Mouse (Mus musculus): ENCODE data around the gene Spa17. TPM values are rescaled to one million over a fixed set of nuclear protein-coding genes. Genes with fewer than 3 reads are reported as not detected.

Gene Spa17
- polyA plus RNA-seq, 1 experiment = 0.47 TPM

DNA sequence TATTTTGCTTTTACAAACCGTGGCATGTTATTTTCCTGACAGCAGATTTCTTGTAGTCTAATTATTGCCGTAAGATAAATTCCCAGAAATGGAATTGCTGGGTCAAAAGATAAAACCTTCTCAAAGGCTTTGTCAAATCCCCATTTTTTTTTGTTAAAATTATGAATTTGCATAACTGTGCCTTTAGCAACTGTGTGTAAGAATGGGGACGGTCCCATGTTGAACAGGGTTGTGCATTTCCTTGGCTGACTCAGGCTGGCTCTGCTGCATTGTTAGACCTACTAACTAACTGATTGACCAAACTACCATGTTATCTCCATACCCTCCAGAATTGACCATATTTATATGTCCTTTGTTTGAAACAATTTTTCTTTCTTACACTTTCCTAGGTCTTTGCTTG, 20.7 kb upstream of the Spa17 start:
- 96% methylated on average over 3 of the region's 3 CpGs for WGBS

DNA sequence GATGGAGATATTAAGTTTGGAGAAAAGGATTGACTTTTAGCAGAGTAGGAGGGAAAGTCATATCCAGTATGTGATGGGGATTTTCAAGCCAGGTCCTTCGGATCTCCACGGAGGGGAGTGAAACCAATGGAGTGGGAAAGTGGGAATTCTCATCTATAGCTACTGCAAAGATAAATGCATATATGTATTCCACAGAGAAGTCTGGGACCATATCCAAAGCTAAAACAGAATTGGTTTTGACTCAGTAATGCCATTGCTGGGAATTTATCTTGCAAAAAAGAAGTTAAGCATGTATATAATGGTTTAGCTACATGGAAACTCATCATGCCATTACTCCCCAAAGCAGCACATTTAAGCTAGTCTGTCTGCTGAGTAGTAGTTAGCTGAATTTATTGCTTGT, 18.8 kb upstream of the Spa17 start:
- peaks cover 4% of the 10 kb centered on the region; the same call in 1 of the 2 replicates for H3K36me3 ChIP-seq (ENCODE audit: control insufficient read depth, insufficient read depth, low read length)
- H3K27me3 ChIP-seq (ENCODE audit: control insufficient read depth, insufficient read depth, low read length) = no peaks in the 10 kb centered on the region
- DNase-seq = no peak
- no peak overlapping the region for H3K4me3 ChIP-seq (ENCODE audit: control insufficient read depth, insufficient read depth, low read length)
- 98% methylated on average over 2 of the region's 2 CpGs for WGBS
- no peak overlapping the region for H3K27ac ChIP-seq (ENCODE audit: control insufficient read depth, insufficient read depth, low read length)
- no peaks in the 10 kb centered on the region for H3K4me1 ChIP-seq (replicated peaks; ENCODE audit: control insufficient read depth, insufficient read depth, low read length)
- TF ChIP-seq CTCF (IDR thresholded peaks at IDR 0.05; ENCODE audit: borderline replicate concordance, control insufficient read depth, extremely low read depth, insufficient read depth, low read length, poor library complexity) (no peak), POLR2A (IDR thresholded peaks at IDR 0.05; ENCODE audit: control insufficient read depth, extremely low read depth, insufficient read depth, low read length, poor library complexity) (no peak)

More for the DNA sequence above, 20.7 kb upstream of the Spa17 start:
- TF ChIP-seq POLR2A (IDR thresholded peaks at IDR 0.05; ENCODE audit: control insufficient read depth, extremely low read depth, insufficient read depth, low read length, poor library complexity) (no peak), CTCF (IDR thresholded peaks at IDR 0.05; ENCODE audit: borderline replicate concordance, control insufficient read depth, extremely low read depth, insufficient read depth, low read length, poor library complexity) (no peak)
- no peak overlapping the region for H3K4me3 ChIP-seq (ENCODE audit: control insufficient read depth, insufficient read depth, low read length)
- no peaks in the 10 kb centered on the region for H3K4me1 ChIP-seq (replicated peaks; ENCODE audit: control insufficient read depth, insufficient read depth, low read length)
- peaks cover 4% of the 10 kb centered on the region; the same call in 1 of the 2 replicates for H3K36me3 ChIP-seq (ENCODE audit: control insufficient read depth, insufficient read depth, low read length)
- no peak for DNase-seq
- no peaks in the 10 kb centered on the region for H3K27me3 ChIP-seq (ENCODE audit: control insufficient read depth, insufficient read depth, low read length)
- no peak overlapping the region for H3K27ac ChIP-seq (ENCODE audit: control insufficient read depth, insufficient read depth, low read length)

DNA sequence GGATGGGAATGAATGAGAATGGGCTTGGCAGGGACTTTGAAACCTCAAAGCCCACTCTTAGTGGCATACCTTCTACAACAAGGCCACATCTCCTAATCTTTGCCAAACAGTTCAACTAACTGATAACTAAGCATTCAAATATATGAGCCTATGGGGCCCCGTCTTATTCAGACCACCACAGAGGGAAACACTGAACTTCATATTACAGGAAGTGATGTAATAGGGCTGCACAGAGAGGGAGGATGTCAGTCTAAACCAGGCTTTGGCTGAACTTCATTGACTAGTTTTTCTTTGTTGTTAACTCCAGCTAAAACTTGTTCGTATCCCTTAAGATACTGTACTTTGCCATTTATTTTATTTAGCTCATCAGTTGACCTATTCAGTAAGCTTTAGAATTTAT, 16.4 kb upstream of the Spa17 start:
- peaks cover 4% of the 10 kb centered on the region; the same call in 1 of the 2 replicates for H3K36me3 ChIP-seq (ENCODE audit: control insufficient read depth, insufficient read depth, low read length)
- no peak overlapping the region for H3K27ac ChIP-seq (ENCODE audit: control insufficient read depth, insufficient read depth, low read length)
- no peak overlapping the region for H3K4me3 ChIP-seq (ENCODE audit: control insufficient read depth, insufficient read depth, low read length)
- H3K4me1 ChIP-seq (replicated peaks; ENCODE audit: control insufficient read depth, insufficient read depth, low read length) = no peaks in the 10 kb centered on the region
- TF ChIP-seq POLR2A (IDR thresholded peaks at IDR 0.05; ENCODE audit: control insufficient read depth, extremely low read depth, insufficient read depth, low read length, poor library complexity) (no peak), CTCF (IDR thresholded peaks at IDR 0.05; ENCODE audit: borderline replicate concordance, control insufficient read depth, extremely low read depth, insufficient read depth, low read length, poor library complexity) (no peak)
- DNase-seq = no peak
- 77% methylated on average over 2 of the region's 2 CpGs for WGBS
- no peaks in the 10 kb centered on the region for H3K27me3 ChIP-seq (ENCODE audit: control insufficient read depth, insufficient read depth, low read length)

DNA sequence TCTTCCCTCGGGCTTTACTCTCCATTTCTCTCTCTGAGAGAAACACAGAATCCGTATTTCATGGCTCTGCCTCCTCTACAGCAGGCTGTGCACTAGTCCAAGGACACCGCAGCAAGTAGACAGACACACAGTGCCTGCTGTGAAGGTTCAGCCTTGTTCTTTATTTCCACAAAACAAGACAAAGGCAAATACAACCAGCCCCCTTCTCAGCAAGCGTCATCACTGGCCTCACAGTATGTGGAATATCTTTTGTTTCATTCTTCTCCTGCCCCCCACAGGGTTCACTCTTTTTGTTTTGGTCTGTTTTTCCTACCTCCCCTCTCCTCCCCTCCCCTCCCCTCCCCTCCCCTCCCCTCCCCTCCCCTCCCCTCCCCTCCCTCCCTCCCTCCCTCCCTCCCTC, 15.1 kb upstream of the Spa17 start:
- Histone ChIP-seq H3K4me3 (ENCODE audit: control insufficient read depth, insufficient read depth, low read length) (no peak overlapping the region), H3K36me3 (ENCODE audit: control insufficient read depth, insufficient read depth, low read length) (peaks cover 4% of the 10 kb centered on the region; the same call in 1 of the 2 replicates)
- 96% methylated on average over 4 of the region's 4 CpGs for WGBS

DNA sequence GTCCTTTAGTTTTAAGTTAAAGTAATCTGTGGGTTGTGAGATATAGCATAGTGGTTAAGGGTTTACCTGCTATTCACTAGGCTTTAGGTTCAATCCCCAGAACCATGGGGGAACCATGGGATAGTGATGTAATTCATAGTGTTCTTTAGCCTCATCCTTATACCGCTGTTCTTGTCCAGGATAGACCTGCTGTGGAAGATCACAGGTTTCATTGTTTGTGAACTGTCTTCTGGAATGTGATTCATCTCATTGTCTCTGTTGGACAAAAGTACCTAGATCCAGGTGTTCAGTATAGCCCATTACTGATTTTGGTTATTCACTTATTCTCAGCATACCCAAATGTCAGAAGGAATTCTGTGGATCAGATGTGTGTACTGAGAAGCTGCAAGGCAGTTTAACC, 13.7 kb upstream of the Spa17 start:
- Histone ChIP-seq H3K36me3 (ENCODE audit: control insufficient read depth, insufficient read depth, low read length) (no peaks in the 10 kb centered on the region), H3K4me3 (ENCODE audit: control insufficient read depth, insufficient read depth, low read length) (no peak overlapping the region), H3K27me3 (ENCODE audit: control insufficient read depth, insufficient read depth, low read length) (no peaks in the 10 kb centered on the region), H3K27ac (ENCODE audit: control insufficient read depth, insufficient read depth, low read length) (no peak overlapping the region), H3K4me1 (replicated peaks; ENCODE audit: control insufficient read depth, insufficient read depth, low read length) (no peaks in the 10 kb centered on the region)
- WGBS = 94% methylated on average over 1 of the region's 1 CpGs
- TF ChIP-seq CTCF (IDR thresholded peaks at IDR 0.05; ENCODE audit: borderline replicate concordance, control insufficient read depth, extremely low read depth, insufficient read depth, low read length, poor library complexity) = no peak
- no peak for TF ChIP-seq POLR2A (IDR thresholded peaks at IDR 0.05; ENCODE audit: control insufficient read depth, extremely low read depth, insufficient read depth, low read length, poor library complexity)
- DNase-seq = no peak

More for the DNA sequence above, 15.1 kb upstream of the Spa17 start:
- Histone ChIP-seq H3K27ac (ENCODE audit: control insufficient read depth, insufficient read depth, low read length) (no peak overlapping the region), H3K4me1 (replicated peaks; ENCODE audit: control insufficient read depth, insufficient read depth, low read length) (no peaks in the 10 kb centered on the region), H3K27me3 (ENCODE audit: control insufficient read depth, insufficient read depth, low read length) (no peaks in the 10 kb centered on the region)
- no peak for TF ChIP-seq POLR2A (IDR thresholded peaks at IDR 0.05; ENCODE audit: control insufficient read depth, extremely low read depth, insufficient read depth, low read length, poor library complexity)
- no peak for TF ChIP-seq CTCF (IDR thresholded peaks at IDR 0.05; ENCODE audit: borderline replicate concordance, control insufficient read depth, extremely low read depth, insufficient read depth, low read length, poor library complexity)
- DNase-seq = no peak

DNA sequence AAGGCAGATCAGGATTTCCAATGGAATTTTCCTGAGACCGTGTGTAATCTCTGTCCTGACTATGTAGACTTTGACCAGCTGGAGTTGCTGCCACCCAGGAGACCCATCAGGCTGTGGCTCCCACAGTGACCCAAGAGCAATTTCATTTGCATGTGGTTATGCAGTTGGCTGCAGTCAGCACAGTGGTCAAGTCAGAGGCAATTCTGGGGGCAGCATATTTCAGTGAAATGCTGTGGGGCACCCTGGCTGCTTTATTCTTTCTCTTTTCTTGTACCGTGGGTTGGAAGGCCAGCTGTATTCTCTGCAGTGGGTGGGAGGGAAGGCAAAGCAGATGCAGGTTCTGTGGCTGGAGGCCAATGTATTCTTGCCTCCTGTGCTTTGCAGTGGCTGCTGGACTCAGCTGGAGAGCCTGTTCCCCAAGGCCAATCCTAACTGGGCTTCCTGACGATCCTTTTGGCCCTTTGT, 12.6 kb upstream of the Spa17 start:
- Histone ChIP-seq H3K36me3 (ENCODE audit: control insufficient read depth, insufficient read depth, low read length) (no peaks in the 10 kb centered on the region), H3K4me1 (replicated peaks; ENCODE audit: control insufficient read depth, insufficient read depth, low read length) (no peaks in the 10 kb centered on the region), H3K27me3 (ENCODE audit: control insufficient read depth, insufficient read depth, low read length) (no peaks in the 10 kb centered on the region), H3K4me3 (ENCODE audit: control insufficient read depth, insufficient read depth, low read length) (no peak overlapping the region), H3K27ac (ENCODE audit: control insufficient read depth, insufficient read depth, low read length) (no peak overlapping the region)
- whole genome bisulfite sequencing = 89% methylated on average over 3 of the region's 3 CpGs
- DNase-seq = no peak
- TF ChIP-seq POLR2A (IDR thresholded peaks at IDR 0.05; ENCODE audit: control insufficient read depth, extremely low read depth, insufficient read depth, low read length, poor library complexity) = no peak
- no peak for TF ChIP-seq CTCF (IDR thresholded peaks at IDR 0.05; ENCODE audit: borderline replicate concordance, control insufficient read depth, extremely low read depth, insufficient read depth, low read length, poor library complexity)

DNA sequence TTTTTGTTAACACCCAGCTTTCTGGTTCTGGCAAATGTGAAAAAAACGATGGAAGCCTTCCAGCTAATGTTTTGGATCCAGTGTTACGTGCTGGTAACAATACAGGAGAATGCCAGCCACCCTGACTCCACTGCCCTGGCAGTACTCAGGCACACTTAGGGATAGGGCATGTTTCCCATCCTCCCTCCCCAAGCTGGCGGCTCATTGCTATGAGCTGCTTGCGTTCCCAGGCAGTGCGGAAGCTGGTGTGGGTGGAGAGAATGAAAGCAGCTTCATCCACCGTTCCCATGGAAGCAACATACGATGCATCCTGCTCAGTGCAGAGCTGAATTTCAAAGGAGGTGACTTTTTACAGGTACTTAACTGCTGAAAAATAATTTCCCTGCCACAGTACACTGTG, 12.1 kb upstream of the Spa17 start:
- WGBS = 92% methylated on average over 7 of the region's 7 CpGs
- DNase-seq = no peak
- Histone ChIP-seq H3K27ac (ENCODE audit: control insufficient read depth, insufficient read depth, low read length) (no peak overlapping the region), H3K36me3 (ENCODE audit: control insufficient read depth, insufficient read depth, low read length) (no peaks in the 10 kb centered on the region), H3K4me1 (replicated peaks; ENCODE audit: control insufficient read depth, insufficient read depth, low read length) (no peaks in the 10 kb centered on the region), H3K4me3 (ENCODE audit: control insufficient read depth, insufficient read depth, low read length) (no peak overlapping the region), H3K27me3 (ENCODE audit: control insufficient read depth, insufficient read depth, low read length) (no peaks in the 10 kb centered on the region)
- TF ChIP-seq POLR2A (IDR thresholded peaks at IDR 0.05; ENCODE audit: control insufficient read depth, extremely low read depth, insufficient read depth, low read length, poor library complexity) = no peak
- TF ChIP-seq CTCF (IDR thresholded peaks at IDR 0.05; ENCODE audit: borderline replicate concordance, control insufficient read depth, extremely low read depth, insufficient read depth, low read length, poor library complexity) = no peak
